Mouse (Mus musculus) c-Kit-positive CD71-positive TER-119-negative erythroid progenitor cells, embryonic 14.5 days (primary cell): ENCODE data around the gene Pik3r4.

Experiments
- DNase-seq: peaks from one replicate; pipeline ENCODE4 v3.0.0-alpha.2; 2013; ENCODE audit warnings: low read depth

The Pik3r4 gene

GRCm38 (mm10) chr9:105697764-105698396 lies 55.1 kb downstream of the Pik3r4 start:
- no peak for DNase-seq

GRCm38 (mm10) chr9:105700702-105701101 lies 57.9 kb downstream of the Pik3r4 start:
- DNase-seq, result no peak

GRCm38 (mm10) chr9:105701966-105702365 lies 59.2 kb downstream of the Pik3r4 start:
- DNase-seq, result no peak

GRCm38 (mm10) chr9:105704226-105704932 lies 61.6 kb downstream of the Pik3r4 start:
- DNase-seq, result no peak

GRCm38 (mm10) chr9:105705011-105705410 lies 62.2 kb downstream of the Pik3r4 start:
- no peak for DNase-seq

GRCm38 (mm10) chr9:105712049-105712448 lies 69.3 kb downstream of the Pik3r4 start:
- DNase-seq, result no peak

- DNase-seq, result no peak
Observed at GRCm38 (mm10) chr9:105719367-105719766, 76.6 kb downstream of the Pik3r4 start.

- DNase-seq, result no peak
Observed at GRCm38 (mm10) chr9:105719851-105720395, 77.1 kb downstream of the Pik3r4 start.

GRCm38 (mm10) chr9:105720430-105720829 lies 77.7 kb downstream of the Pik3r4 start:
- DNase-seq, result no peak

- DNase-seq, result no peak
Observed at GRCm38 (mm10) chr9:105731976-105732375, 89.2 kb downstream of the Pik3r4 start.

GRCm38 (mm10) chr9:105734651-105735050 lies 91.9 kb downstream of the Pik3r4 start:
- no peak for DNase-seq

- DNase-seq, result no peak
Observed at GRCm38 (mm10) chr9:105735195-105735594, 92.4 kb downstream of the Pik3r4 start.
